Mouse (Mus musculus) ES-Bruce4 (cell line): ENCODE results near the gene Ntm. TPM values are rescaled to one million over a fixed set of nuclear protein-coding genes. Genes with fewer than 3 reads are reported as not detected.
A peak's percentile ranks its signal among the peaks of the same experiment; 100 is the strongest.

Experiments used
- H3K27ac ChIP-seq: 2 replicates; pipeline ENCODE4 v1.5.1; 2012; ENCODE audit warnings: low read length, inconsistent platforms; ENCODE audit not compliant: insufficient read depth
- H3K27me3 ChIP-seq: 2 replicates; pipeline ENCODE4 v1.6.1; 2012; ENCODE audit warnings: mild to moderate bottlenecking, low read length, inconsistent platforms; ENCODE audit not compliant: control insufficient read depth, poor library complexity, insufficient read depth, severe bottlenecking
- H3K36me3 ChIP-seq: 2 replicates; pipeline ENCODE4 v1.6.1; 2012; ENCODE audit warnings: inconsistent platforms, mild to moderate bottlenecking, low read length, moderate library complexity; ENCODE audit not compliant: control insufficient read depth, poor library complexity, insufficient read depth, severe bottlenecking
- H3K4me1 ChIP-seq: one replicate; pipeline ENCODE4 v1.8.1; 2011; ENCODE audit warnings: low read length; ENCODE audit not compliant: control insufficient read depth, insufficient read depth
- H3K4me3 ChIP-seq: 2 replicates; pipeline ENCODE4 v1.5.1; 2011; ENCODE audit warnings: low read depth, mild to moderate bottlenecking, low read length
- H3K9ac ChIP-seq: 2 replicates; pipeline ENCODE4 v1.6.1; 2012; ENCODE audit warnings: low read depth, mild to moderate bottlenecking, inconsistent platforms; ENCODE audit not compliant: poor library complexity, severe bottlenecking
- H3K9me3 ChIP-seq: replicated peaks from 2 replicates; pipeline ENCODE4 v1.6.1; 2012; ENCODE audit warnings: mild to moderate bottlenecking, low read length, inconsistent platforms; ENCODE audit not compliant: control insufficient read depth, poor library complexity, insufficient read depth, severe bottlenecking
- CTCF ChIP-seq: IDR thresholded peaks from one replicate; pipeline ENCODE4 v1.8.1; 2011; ENCODE audit warnings: low read depth, low read length
- EP300 ChIP-seq: IDR thresholded peaks from 2 replicates; pipeline ENCODE4 v1.6.1; 2011; ENCODE audit warnings: low read depth, low read length; ENCODE audit not compliant: insufficient read depth
- POLR2A ChIP-seq: IDR thresholded peaks from one replicate; pipeline ENCODE4 v1.8.1; 2011; ENCODE audit warnings: low read length; ENCODE audit not compliant: insufficient read depth
- polyA plus RNA-seq: library from polyadenylated mRNA; stranded (reverse); fragments of >200 nt; gene quantifications from 2 replicates; pipeline ENCODE4 v1.2.4, GENCODE M21; 2011; ENCODE audit warnings: low read depth; ENCODE audit not compliant: missing spikeins, insufficient read depth, insufficient read length

The Ntm gene
- polyA plus RNA-seq, 1 experiment, result 0.82 TPM

GRCm38 (mm10) chr9:29319197-29319596, 643.7 kb downstream of the Ntm start:
- Histone ChIP-seq H3K27me3 (no peaks in the 10 kb centered on the region), H3K27ac (no peak overlapping the region), H3K9ac (no peak overlapping the region), H3K36me3 (no peaks in the 10 kb centered on the region), H3K4me1 (no peaks in the 10 kb centered on the region), H3K4me3 (no peak overlapping the region), H3K9me3 (no peaks in the 10 kb centered on the region)
- TF ChIP-seq CTCF (no peak), POLR2A (no peak), EP300 (no peak)

GRCm38 (mm10) chr9:29318676-29319162, 644.2 kb downstream of the Ntm start:
- Histone ChIP-seq H3K27me3 (no peaks in the 10 kb centered on the region), H3K9ac (no peak overlapping the region)
- TF ChIP-seq EP300 (no peak), POLR2A (no peak), CTCF (no peak)

GRCm38 (mm10) chr9:29317623-29318022, 645.3 kb downstream of the Ntm start:
- no peak overlapping the region for H3K9ac ChIP-seq
- no peaks in the 10 kb centered on the region for H3K4me1 ChIP-seq
- no peak overlapping the region for H3K4me3 ChIP-seq
- H3K36me3 ChIP-seq, result no peaks in the 10 kb centered on the region
- no peak overlapping the region for H3K27ac ChIP-seq
- TF ChIP-seq CTCF, result no peak
- no peak for TF ChIP-seq EP300
- no peak for TF ChIP-seq POLR2A
- no peaks in the 10 kb centered on the region for H3K27me3 ChIP-seq
- no peaks in the 10 kb centered on the region for H3K9me3 ChIP-seq

More at GRCm38 (mm10) chr9:29318676-29319162, 644.2 kb downstream of the Ntm start:
- H3K9me3 ChIP-seq, result no peaks in the 10 kb centered on the region
- no peak overlapping the region for H3K27ac ChIP-seq
- no peaks in the 10 kb centered on the region for H3K36me3 ChIP-seq
- H3K4me3 ChIP-seq, result no peak overlapping the region
- no peaks in the 10 kb centered on the region for H3K4me1 ChIP-seq

DNA sequence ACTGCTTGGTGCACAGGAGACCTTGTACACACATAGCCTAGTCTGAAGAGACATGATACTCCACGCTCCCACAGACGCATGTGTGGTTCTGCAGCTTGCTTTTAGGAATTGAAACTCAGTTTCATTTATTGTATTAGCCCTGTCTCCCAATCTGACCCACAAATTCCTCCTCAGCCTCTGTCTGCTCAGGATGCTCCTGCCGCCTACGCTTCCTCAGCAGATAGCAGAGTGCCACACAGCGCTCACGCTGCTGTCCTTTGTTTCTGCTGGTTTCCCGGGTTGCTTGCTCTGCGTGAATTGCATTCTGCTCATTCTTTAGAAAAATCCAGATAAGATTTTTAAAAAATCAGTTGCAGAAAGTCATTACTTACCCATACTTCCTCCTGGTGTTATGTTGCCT, 647.1 kb downstream of the Ntm start:
- H3K9ac ChIP-seq, result no peak overlapping the region
- H3K27me3 ChIP-seq, result no peaks in the 10 kb centered on the region
- H3K27ac ChIP-seq, result no peak overlapping the region
- no peak overlapping the region for H3K4me3 ChIP-seq
- H3K36me3 ChIP-seq, result no peaks in the 10 kb centered on the region
- TF ChIP-seq EP300 (no peak), CTCF (no peak), POLR2A (no peak)
- H3K4me1 ChIP-seq, result no peaks in the 10 kb centered on the region
- H3K9me3 ChIP-seq, result no peaks in the 10 kb centered on the region

- Histone ChIP-seq H3K9ac (no peak overlapping the region), H3K27me3 (no peaks in the 10 kb centered on the region), H3K27ac (peak overlapping the region; percentile 59), H3K4me3 (no peak overlapping the region), H3K36me3 (no peaks in the 10 kb centered on the region), H3K4me1 (peaks cover 1% of the 10 kb centered on the region), H3K9me3 (no peaks in the 10 kb centered on the region)
- TF ChIP-seq CTCF (no peak), POLR2A (no peak), EP300 (0 out of 2 replicates have a peak, but pooled peaks have one; percentile 48)
Observed at GRCm38 (mm10) chr9:29306961-29307360, 656.0 kb downstream of the Ntm start.

DNA sequence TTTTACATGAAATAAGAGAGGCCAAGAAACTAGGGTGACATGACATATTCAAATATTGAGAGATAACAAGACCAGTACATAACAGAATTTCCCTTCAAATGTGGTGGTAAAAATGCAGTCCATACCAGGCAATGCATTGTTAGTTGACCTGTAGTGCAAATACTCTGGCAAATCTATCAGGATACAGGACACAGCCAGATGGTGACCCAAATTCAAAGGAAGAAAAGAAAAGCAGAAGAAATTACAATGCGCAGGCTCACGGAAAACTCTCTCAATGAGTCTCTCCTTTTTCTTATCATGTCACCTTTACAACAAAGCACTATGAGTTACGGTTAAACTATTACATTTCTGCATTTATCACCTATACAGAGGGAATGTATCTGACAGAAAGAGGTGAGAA, 664.6 kb downstream of the Ntm start:
- Histone ChIP-seq H3K9ac (no peak overlapping the region), H3K36me3 (no peaks in the 10 kb centered on the region), H3K27ac (no peak overlapping the region)

More for the DNA sequence above, 664.6 kb downstream of the Ntm start:
- Histone ChIP-seq H3K9me3 (no peaks in the 10 kb centered on the region), H3K4me1 (no peaks in the 10 kb centered on the region), H3K27me3 (no peaks in the 10 kb centered on the region), H3K4me3 (no peak overlapping the region)
- TF ChIP-seq POLR2A (no peak), CTCF (no peak), EP300 (no peak)
